Mouse (Mus musculus): ENCODE data around the gene Fgf6. TPM values are rescaled to one million over a fixed set of nuclear protein-coding genes. Genes with fewer than 3 reads are reported as not detected.

Fgf6 gene
- polyA plus RNA-seq, 1 experiment from 2014 or later, result 0.02 TPM

- Histone ChIP-seq H3K27me3 (peaks cover 37% of the 10 kb centered on the region), H3K4me1 (replicated peaks) (0 out of 2 replicates have a peak, but pooled peaks cover 2% of the 10 kb centered on the region), H3K9ac (no peak overlapping the region), H3K36me3 (no peaks in the 10 kb centered on the region), H3K4me3 (replicated peaks) (no peak overlapping the region), H3K27ac (no peak overlapping the region), H3K9me3 (replicated peaks) (no peaks in the 10 kb centered on the region), H3K4me2 (no peak overlapping the region)
- ATAC-seq (ENCODE audit: low read depth) (no peak), DNase-seq (no peak)
- WGBS (ENCODE audit: insufficient replicate concordance), result 45% methylated on average over 13 of the region's 13 CpGs
These were observed 5.0 kb downstream of the Fgf6 start for GRCm38 (mm10) chr6:127020431-127020830.

GRCm38 (mm10) chr6:127024836-127025235 lies 9.4 kb downstream of the Fgf6 start:
- H3K9me3 ChIP-seq (replicated peaks), result no peaks in the 10 kb centered on the region
- WGBS (ENCODE audit: insufficient replicate concordance), result 49% methylated on average over 7 of the region's 7 CpGs
- H3K9ac ChIP-seq, result no peak overlapping the region
- ATAC-seq (ENCODE audit: low read depth), result no peak
- no peak overlapping the region for H3K27ac ChIP-seq
- no peak for DNase-seq
- no peaks in the 10 kb centered on the region for H3K36me3 ChIP-seq
- no peak overlapping the region for H3K4me3 ChIP-seq (replicated peaks)
- H3K27me3 ChIP-seq, result peaks cover 28% of the 10 kb centered on the region
- no peaks in the 10 kb centered on the region for H3K4me1 ChIP-seq (replicated peaks)
- H3K4me2 ChIP-seq, result no peak overlapping the region

DNA sequence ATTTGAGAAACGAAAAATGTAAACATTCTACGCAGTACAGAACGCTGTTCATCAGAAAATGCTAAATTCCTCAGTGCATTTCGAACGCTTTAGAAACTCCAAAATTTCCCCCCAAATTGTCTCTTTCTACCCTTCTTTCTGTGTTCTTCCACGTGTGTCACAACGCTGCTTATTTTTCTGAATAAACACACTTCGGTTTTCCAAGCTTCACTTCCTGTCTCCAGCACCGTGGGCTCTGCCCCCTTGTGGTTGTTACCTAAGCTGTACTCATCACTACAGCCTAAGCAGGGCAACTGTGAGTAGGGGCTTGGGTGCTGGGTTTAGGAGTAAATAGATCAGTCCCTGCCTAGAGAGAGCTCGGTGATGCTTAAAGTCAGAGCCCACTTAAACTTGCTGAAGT lies 19.4 kb downstream of the Fgf6 start:
- peak overlapping the region; percentile 34 for H3K4me2 ChIP-seq
- DNase-seq, result peak; percentile 8
- H3K9ac ChIP-seq, result no peak overlapping the region
- 0 out of 2 replicates have a peak, but pooled peaks have one; percentile 45 for ATAC-seq (ENCODE audit: low read depth)
- no peaks in the 10 kb centered on the region for H3K9me3 ChIP-seq (replicated peaks)
- no peaks in the 10 kb centered on the region for H3K36me3 ChIP-seq
- H3K27ac ChIP-seq, result no peak overlapping the region
- no peaks in the 10 kb centered on the region for H3K27me3 ChIP-seq
- peaks cover 4% of the 10 kb centered on the region; the same call in 1 of the 2 replicates for H3K4me1 ChIP-seq (replicated peaks)
- peak overlapping the region; percentile 23 for H3K4me3 ChIP-seq (replicated peaks)
- 21% methylated on average over 10 of the region's 10 CpGs for WGBS (ENCODE audit: insufficient replicate concordance)

DNA sequence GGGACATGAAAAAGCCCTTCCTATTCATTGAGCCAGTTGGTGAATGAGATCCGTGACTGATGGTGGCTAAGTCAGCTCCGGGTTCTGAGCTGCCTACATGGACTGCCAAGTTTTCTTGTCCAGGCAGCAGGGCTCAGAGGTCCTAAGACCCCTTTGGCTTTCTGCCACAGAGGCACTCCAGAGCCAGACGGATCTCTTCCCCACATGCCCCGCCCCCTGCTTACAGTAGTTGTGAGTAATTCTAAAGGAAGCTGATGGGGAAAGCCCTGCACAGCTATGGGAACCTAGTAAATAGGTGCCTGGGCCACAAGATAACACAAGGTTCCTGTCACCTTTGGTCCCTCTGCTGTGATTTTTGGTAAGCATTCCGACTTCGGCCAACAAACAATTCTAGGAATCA lies 29.5 kb downstream of the Fgf6 start:
- 45% methylated on average over 6 of the region's 6 CpGs for WGBS (ENCODE audit: insufficient replicate concordance)
- ATAC-seq (ENCODE audit: low read depth) (no peak), DNase-seq (no peak)

GRCm38 (mm10) chr6:127050847-127051246 lies 35.5 kb downstream of the Fgf6 start:
- Histone ChIP-seq H3K9ac (no peak overlapping the region), H3K9me3 (replicated peaks) (no peaks in the 10 kb centered on the region), H3K27me3 (no peaks in the 10 kb centered on the region), H3K36me3 (no peaks in the 10 kb centered on the region), H3K4me3 (replicated peaks) (no peak overlapping the region), H3K4me2 (no peak overlapping the region), H3K4me1 (replicated peaks) (no peaks in the 10 kb centered on the region), H3K27ac (no peak overlapping the region)
- 64% methylated on average over 4 of the region's 4 CpGs for WGBS (ENCODE audit: insufficient replicate concordance)
- DNase-seq (no peak), ATAC-seq (ENCODE audit: low read depth) (no peak)

More for the DNA sequence above, 29.5 kb downstream of the Fgf6 start:
- Histone ChIP-seq H3K36me3 (no peaks in the 10 kb centered on the region), H3K27ac (no peak overlapping the region), H3K9ac (no peak overlapping the region), H3K9me3 (replicated peaks) (no peaks in the 10 kb centered on the region), H3K4me2 (no peak overlapping the region), H3K4me3 (replicated peaks) (no peak overlapping the region), H3K27me3 (no peaks in the 10 kb centered on the region), H3K4me1 (replicated peaks) (no peaks in the 10 kb centered on the region)

DNA sequence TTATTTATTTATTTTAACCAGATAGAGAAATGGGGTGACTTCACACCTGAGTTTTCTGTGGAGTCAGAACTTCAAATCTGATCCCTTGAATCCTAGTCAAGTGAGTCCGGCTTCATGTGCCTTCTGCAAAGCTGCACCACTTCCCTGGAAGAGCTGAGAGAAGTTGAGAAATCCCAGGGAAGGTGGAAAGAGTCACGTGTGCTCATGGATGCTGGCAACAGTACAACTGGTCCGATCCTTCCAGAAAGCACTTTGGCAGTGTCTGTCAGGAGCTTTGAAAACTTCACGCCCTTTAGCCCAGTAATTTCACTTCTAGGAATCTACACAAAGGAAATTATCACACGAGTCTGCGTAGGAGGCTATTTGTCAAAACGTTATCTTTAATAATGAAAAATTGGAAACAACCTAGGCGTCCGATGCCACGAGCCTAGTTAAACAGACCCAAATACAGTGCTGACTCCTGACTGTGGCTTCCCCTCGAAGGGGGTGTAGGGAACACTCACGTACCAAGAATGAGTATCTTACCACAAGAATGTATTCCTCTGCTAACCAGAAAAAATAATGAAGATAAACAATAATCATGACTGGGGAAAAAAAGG lies 41.7 kb downstream of the Fgf6 start:
- Histone ChIP-seq H3K4me3 (replicated peaks) (no peak overlapping the region), H3K4me1 (replicated peaks) (no peaks in the 10 kb centered on the region), H3K36me3 (no peaks in the 10 kb centered on the region), H3K9me3 (replicated peaks) (no peaks in the 10 kb centered on the region), H3K27me3 (no peaks in the 10 kb centered on the region), H3K4me2 (no peak overlapping the region), H3K9ac (no peak overlapping the region), H3K27ac (no peak overlapping the region)
- no peak for DNase-seq
- no peak for ATAC-seq (ENCODE audit: low read depth)
- 63% methylated on average over 12 of the region's 12 CpGs for WGBS (ENCODE audit: insufficient replicate concordance)

- no peaks in the 10 kb centered on the region for H3K9me3 ChIP-seq (replicated peaks)
- ATAC-seq (ENCODE audit: low read depth), result no peak
- H3K4me1 ChIP-seq (replicated peaks), result no peaks in the 10 kb centered on the region
- H3K9ac ChIP-seq, result no peak overlapping the region
- H3K27me3 ChIP-seq, result 0 out of 2 replicates have a peak, but pooled peaks cover 3% of the 10 kb centered on the region
- no peak overlapping the region for H3K4me3 ChIP-seq (replicated peaks)
- no peak overlapping the region for H3K4me2 ChIP-seq
- no peak for DNase-seq
- WGBS (ENCODE audit: insufficient replicate concordance), result 67% methylated on average over 4 of the region's 4 CpGs
- no peaks in the 10 kb centered on the region for H3K36me3 ChIP-seq
- no peak overlapping the region for H3K27ac ChIP-seq
These were observed 44.6 kb downstream of the Fgf6 start for GRCm38 (mm10) chr6:127059975-127060374.

DNA sequence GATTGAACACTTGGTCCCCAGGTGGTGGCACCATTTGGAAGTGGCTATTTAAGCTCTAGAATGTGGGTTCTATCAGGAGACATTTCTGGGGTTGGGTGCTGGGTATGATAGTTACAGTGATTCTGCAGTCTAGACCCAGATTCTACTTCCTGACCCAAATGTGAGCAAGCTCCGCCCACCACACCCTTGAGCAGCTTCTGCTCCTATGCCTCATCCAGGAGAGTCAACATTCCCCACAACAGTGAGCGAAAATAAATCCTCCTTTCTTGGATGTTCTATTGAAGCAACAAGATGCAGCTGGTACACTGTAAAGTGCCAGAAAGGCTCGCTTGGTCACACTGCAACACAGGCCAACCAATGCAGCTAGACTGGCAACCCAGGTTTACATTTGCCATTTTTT lies 48.5 kb downstream of the Fgf6 start:
- Histone ChIP-seq H3K9me3 (replicated peaks) (no peaks in the 10 kb centered on the region), H3K4me3 (replicated peaks) (no peak overlapping the region), H3K9ac (no peak overlapping the region), H3K27ac (no peak overlapping the region), H3K4me1 (replicated peaks) (no peaks in the 10 kb centered on the region), H3K36me3 (no peaks in the 10 kb centered on the region), H3K27me3 (0 out of 2 replicates have a peak, but pooled peaks cover 3% of the 10 kb centered on the region), H3K4me2 (no peak overlapping the region)
- WGBS (ENCODE audit: insufficient replicate concordance), result 62% methylated on average over 3 of the region's 3 CpGs
- DNase-seq, result no peak
- no peak for ATAC-seq (ENCODE audit: low read depth)

DNA sequence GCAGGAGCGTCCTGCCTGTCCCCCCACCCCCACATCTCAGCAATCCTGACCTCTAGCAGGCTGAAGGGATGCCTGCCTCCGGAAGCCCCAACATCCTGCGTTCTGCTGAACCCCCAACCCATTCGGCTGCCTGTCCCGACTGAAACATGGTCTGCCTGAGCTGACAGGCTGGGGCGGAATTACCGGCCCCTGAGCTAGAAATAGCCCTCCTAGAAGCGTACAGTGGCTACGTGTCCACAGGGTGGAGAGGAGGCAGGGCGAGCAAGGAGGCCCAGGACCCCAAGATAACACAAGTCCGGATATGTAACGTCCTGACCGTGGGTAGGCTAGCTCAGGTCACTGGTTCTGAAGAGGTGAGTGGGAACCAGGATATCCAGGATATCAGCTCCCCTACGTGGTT lies 49.4 kb downstream of the Fgf6 start:
- no peaks in the 10 kb centered on the region for H3K9me3 ChIP-seq (replicated peaks)
- H3K9ac ChIP-seq, result no peak overlapping the region
- DNase-seq (no peak), ATAC-seq (ENCODE audit: low read depth) (no peak)
- H3K4me2 ChIP-seq, result peak overlapping the region; percentile 24; the same call in 1 of the 2 replicates
- H3K27ac ChIP-seq, result no peak overlapping the region
- no peaks in the 10 kb centered on the region for H3K36me3 ChIP-seq
- 0 out of 2 replicates have a peak, but pooled peaks cover 3% of the 10 kb centered on the region for H3K27me3 ChIP-seq
- no peak overlapping the region for H3K4me3 ChIP-seq (replicated peaks)
- WGBS (ENCODE audit: insufficient replicate concordance), result under 1% methylated on average over 14 of the region's 14 CpGs
- H3K4me1 ChIP-seq (replicated peaks), result no peaks in the 10 kb centered on the region

GRCm38 (mm10) chr6:127072817-127073216 lies 57.4 kb downstream of the Fgf6 start, which contains the start of gene Fgf23:
Gene Fgf23, plus strand, starts transcription at chr6:127072902.
- no peaks in the 10 kb centered on the region for H3K9me3 ChIP-seq (replicated peaks)
- ATAC-seq (ENCODE audit: low read depth) (no peak), DNase-seq (no peak)
- H3K27me3 ChIP-seq, result peaks cover 5% of the 10 kb centered on the region; the same call in 1 of the 2 replicates
- no peak within 1 kb of the TSS for H3K4me3 ChIP-seq (replicated peaks)
- no peaks in the 10 kb centered on the region for H3K4me1 ChIP-seq (replicated peaks)
- WGBS (ENCODE audit: insufficient replicate concordance), result 21% methylated on average over 5 of the region's 5 CpGs
- no peak within 1 kb of the TSS for H3K9ac ChIP-seq
- no peak within 1 kb of the TSS for H3K4me2 ChIP-seq
- no peak within 1 kb of the TSS for H3K27ac ChIP-seq
- no peaks in the 10 kb centered on the region for H3K36me3 ChIP-seq
